Mouse (Mus musculus) kidney, postnatal 36 days (tissue): ENCODE data around the gene Actn3.
"Not testable (repeated sequence)": the region's sequence is repeated elsewhere in the genome, so short reads cannot be mapped to it uniquely, and the experiment has no call there.

Experiments
- DNase-seq, 2 experiments: peaks; one replicate each; pipeline ENCODE4 v3.0.0; 2021 to 2022; ENCODE audit warnings: mixed read lengths in 2 of 2

The Actn3 gene

GRCm38 (mm10) chr19:4877785-4878184 lies at the start of gene Actn3:
Gene Actn3, minus strand, starts transcription at chr19:4877909.
- peak; percentile 34 to 39 for DNase-seq

- no peak for DNase-seq
Observed at GRCm38 (mm10) chr19:4925121-4925860, 47.6 kb upstream of the Actn3 start.

- no peak for DNase-seq
Observed at GRCm38 (mm10) chr19:4919652-4920051, 41.9 kb upstream of the Actn3 start.

GRCm38 (mm10) chr19:4916827-4917226 lies 39.1 kb upstream of the Actn3 start:
- DNase-seq: no peak

- DNase-seq: no peak
Observed at GRCm38 (mm10) chr19:4915924-4916603, 38.4 kb upstream of the Actn3 start.

GRCm38 (mm10) chr19:4909376-4909775 lies 31.7 kb upstream of the Actn3 start:
- no peak for DNase-seq

- DNase-seq: peak; percentile 31 to 69
Observed at GRCm38 (mm10) chr19:4908107-4908506, 30.4 kb upstream of the Actn3 start.

GRCm38 (mm10) chr19:4905979-4906794 lies 28.5 kb upstream of the Actn3 start, which contains the start of gene Bbs1:
Gene Bbs1, minus strand, starts transcription at chr19:4906628.
- peak; percentile 80 to 90 for DNase-seq

GRCm38 (mm10) chr19:4899888-4900287 lies 22.2 kb upstream of the Actn3 start:
- DNase-seq: no peak

GRCm38 (mm10) chr19:4898972-4899371 lies 21.3 kb upstream of the Actn3 start:
- no peak for DNase-seq

GRCm38 (mm10) chr19:4896780-4897520 lies 19.2 kb upstream of the Actn3 start:
- no peak for DNase-seq

- DNase-seq: no peak
Observed at GRCm38 (mm10) chr19:4891798-4892197, 14.1 kb upstream of the Actn3 start.

- DNase-seq: no peak
Observed at GRCm38 (mm10) chr19:4889791-4890190, 12.1 kb upstream of the Actn3 start.

- DNase-seq: no peak
Observed at GRCm38 (mm10) chr19:4883961-4884360, 6.3 kb upstream of the Actn3 start.

- DNase-seq: no peak
Observed at GRCm38 (mm10) chr19:4879324-4879703, 1.6 kb upstream of the Actn3 start.

- DNase-seq: peak; percentile 95 to 96
Observed at GRCm38 (mm10) chr19:4878405-4879323, 955 bp upstream of the Actn3 start, which contains the start of gene Zdhhc24. Gene Zdhhc24, plus strand, starts transcription at chr19:4878668.

- no peak for DNase-seq
Observed at GRCm38 (mm10) chr19:4876755-4877154, 954 bp downstream of the Actn3 start.

- DNase-seq: no peak
Observed at GRCm38 (mm10) chr19:4876241-4876640, 1.5 kb downstream of the Actn3 start.

GRCm38 (mm10) chr19:4874613-4875012 lies 3.1 kb downstream of the Actn3 start:
- not testable (repeated sequence) for DNase-seq

GRCm38 (mm10) chr19:4865147-4865546 lies 12.6 kb downstream of the Actn3 start:
- peak; percentile 42 to 64 for DNase-seq

- no peak for DNase-seq
Observed at GRCm38 (mm10) chr19:4863048-4863447, 14.7 kb downstream of the Actn3 start.
